Mouse (Mus musculus): ENCODE data around the gene Abhd2.

DNA sequence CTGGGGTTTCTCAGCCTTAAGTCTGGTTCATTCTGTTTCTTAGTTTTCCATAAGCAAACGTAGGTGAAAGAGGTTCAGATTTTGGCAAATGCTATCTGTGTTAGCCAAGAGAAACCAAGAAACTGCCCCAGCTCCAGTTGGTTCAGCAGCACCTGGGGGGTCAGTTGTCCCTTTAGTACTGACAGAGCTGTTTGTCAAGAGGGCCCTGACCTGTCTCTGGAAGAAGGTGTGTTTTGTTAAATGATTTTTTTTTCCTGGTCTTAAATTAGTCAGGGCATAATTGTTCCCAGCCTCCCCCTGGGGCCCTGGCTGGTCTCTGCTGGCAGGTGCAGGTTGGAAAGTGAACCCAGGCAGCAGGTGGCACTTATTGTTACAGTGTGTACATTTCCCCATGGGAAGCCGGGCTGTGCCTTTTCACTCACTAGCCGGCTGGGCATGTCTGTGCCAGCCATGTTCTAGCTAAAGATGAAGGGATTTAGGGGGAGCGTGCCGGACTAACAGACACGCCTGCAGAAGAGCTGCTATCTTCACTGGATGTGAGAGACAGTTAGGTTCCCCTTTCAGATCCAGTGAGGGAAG, 30.3 kb downstream of the Abhd2 start:
- no peak for TF ChIP-seq CTCF (IDR thresholded peaks at IDR 0.05; ENCODE audit: borderline replicate concordance, control insufficient read depth, extremely low read depth, insufficient read depth, low read length, poor library complexity)
- no peak for TF ChIP-seq POLR2A (IDR thresholded peaks at IDR 0.05; ENCODE audit: control insufficient read depth, extremely low read depth, insufficient read depth, low read length, poor library complexity)

Data from thymus, adult 2 months (tissue).